Mouse (Mus musculus): Measurements from ENCODE around the gene Zfp639. TPM values are rescaled to one million over a fixed set of nuclear protein-coding genes. Genes with fewer than 3 reads are reported as not detected.

Gene Zfp639
- polyA plus RNA-seq, 1 experiment from 2014 or later, result 44.9 TPM

- no peak for ATAC-seq (ENCODE audit: low read depth)
- Histone ChIP-seq H3K36me3 (ENCODE audit: control insufficient read depth, insufficient read depth, low read length) (no peaks in the 10 kb centered on the region), H3K9me3 (ENCODE audit: control insufficient read depth, low read length) (no peaks in the 10 kb centered on the region), H3K4me3 (ENCODE audit: low read depth, low read length) (no peak overlapping the region), H3K27me3 (ENCODE audit: control insufficient read depth, insufficient read depth, low read length) (no peaks in the 10 kb centered on the region), H3K4me2 (ENCODE audit: low read depth, low read length) (no peak overlapping the region), H3K27ac (ENCODE audit: low read depth, low read length) (no peak overlapping the region), H3K4me1 (ENCODE audit: control insufficient read depth, insufficient read depth, low read length) (no peaks in the 10 kb centered on the region), H3K9ac (replicated peaks; ENCODE audit: low read depth, low read length) (no peak overlapping the region)
- 90% methylated on average over 1 of the region's 1 CpGs for WGBS
These were observed 13.4 kb upstream of the Zfp639 start for GRCm38 (mm10) chr3:32496711-32497070.

DNA sequence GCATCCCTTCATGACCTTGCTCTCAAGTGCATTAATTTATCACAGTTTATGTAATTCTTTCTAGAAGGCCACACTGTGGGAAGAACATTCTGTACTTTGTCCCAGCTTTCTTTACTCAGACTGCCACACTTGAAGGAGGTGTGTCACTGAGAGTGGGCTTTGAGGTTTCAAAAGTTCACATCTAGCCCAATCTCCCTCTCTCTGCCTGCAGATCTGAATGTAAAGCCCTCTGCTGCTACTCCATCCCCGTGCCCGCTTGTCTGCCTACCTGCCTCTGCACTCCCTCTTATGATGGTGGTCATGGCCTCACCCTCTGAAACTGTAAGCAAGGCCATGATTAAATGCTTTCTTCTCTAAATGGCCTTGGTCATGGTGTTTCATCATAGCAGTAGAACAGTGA, 9.7 kb upstream of the Zfp639 start:
- no peak for ATAC-seq (ENCODE audit: low read depth)
- Histone ChIP-seq H3K4me2 (ENCODE audit: low read depth, low read length) (no peak overlapping the region), H3K4me1 (ENCODE audit: control insufficient read depth, insufficient read depth, low read length) (no peaks in the 10 kb centered on the region), H3K9ac (replicated peaks; ENCODE audit: low read depth, low read length) (no peak overlapping the region), H3K27me3 (ENCODE audit: control insufficient read depth, insufficient read depth, low read length) (no peaks in the 10 kb centered on the region), H3K9me3 (ENCODE audit: control insufficient read depth, low read length) (no peaks in the 10 kb centered on the region), H3K27ac (ENCODE audit: low read depth, low read length) (no peak overlapping the region), H3K36me3 (ENCODE audit: control insufficient read depth, insufficient read depth, low read length) (no peaks in the 10 kb centered on the region), H3K4me3 (ENCODE audit: low read depth, low read length) (no peak overlapping the region)
- 91% methylated on average over 2 of the region's 2 CpGs for WGBS

DNA sequence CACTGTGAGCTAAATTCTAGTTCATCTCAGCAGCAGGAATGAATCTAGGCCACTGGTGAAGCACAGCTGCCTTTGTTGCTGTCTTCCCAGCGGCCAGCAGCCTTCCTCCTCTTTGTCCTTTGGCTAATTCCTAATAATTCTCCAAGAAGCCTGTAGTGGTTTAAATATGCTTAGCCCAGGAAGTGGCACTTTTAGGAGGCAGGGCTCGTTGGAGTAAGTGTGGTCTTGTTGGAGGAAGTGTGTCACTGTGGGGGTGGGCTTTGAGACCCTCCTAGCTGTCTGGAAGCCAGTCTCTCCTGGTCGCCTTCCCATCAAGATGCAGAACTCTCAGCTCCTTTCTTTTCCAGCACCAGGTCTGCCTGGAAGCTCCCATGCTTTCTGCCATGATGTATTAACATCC, 4.2 kb upstream of the Zfp639 start:
- no peaks in the 10 kb centered on the region for H3K27me3 ChIP-seq (ENCODE audit: control insufficient read depth, insufficient read depth, low read length)
- no peak overlapping the region for H3K4me3 ChIP-seq (ENCODE audit: low read depth, low read length)
- WGBS, result 81% methylated on average over 3 of the region's 3 CpGs
- no peak for ATAC-seq (ENCODE audit: low read depth)
- no peak overlapping the region for H3K4me2 ChIP-seq (ENCODE audit: low read depth, low read length)
- no peaks in the 10 kb centered on the region for H3K9me3 ChIP-seq (ENCODE audit: control insufficient read depth, low read length)
- no peaks in the 10 kb centered on the region for H3K4me1 ChIP-seq (ENCODE audit: control insufficient read depth, insufficient read depth, low read length)
- H3K9ac ChIP-seq (replicated peaks; ENCODE audit: low read depth, low read length), result no peak overlapping the region
- H3K36me3 ChIP-seq (ENCODE audit: control insufficient read depth, insufficient read depth, low read length), result no peaks in the 10 kb centered on the region
- no peak overlapping the region for H3K27ac ChIP-seq (ENCODE audit: low read depth, low read length)

GRCm38 (mm10) chr3:32506366-32507225, 3.5 kb upstream of the Zfp639 start:
- Histone ChIP-seq H3K4me1 (ENCODE audit: control insufficient read depth, insufficient read depth, low read length) (peaks cover 5% of the 10 kb centered on the region; the same call in 1 of the 2 replicates), H3K4me3 (ENCODE audit: low read depth, low read length) (no peak overlapping the region), H3K27me3 (ENCODE audit: control insufficient read depth, insufficient read depth, low read length) (no peaks in the 10 kb centered on the region), H3K9ac (replicated peaks; ENCODE audit: low read depth, low read length) (no peak overlapping the region), H3K4me2 (ENCODE audit: low read depth, low read length) (no peak overlapping the region), H3K27ac (ENCODE audit: low read depth, low read length) (no peak overlapping the region), H3K36me3 (ENCODE audit: control insufficient read depth, insufficient read depth, low read length) (no peaks in the 10 kb centered on the region), H3K9me3 (ENCODE audit: control insufficient read depth, low read length) (no peaks in the 10 kb centered on the region)
- WGBS, result 69% methylated on average over 11 of the region's 11 CpGs
- no peak for ATAC-seq (ENCODE audit: low read depth)

GRCm38 (mm10) chr3:32508666-32509324, 1.3 kb upstream of the Zfp639 start:
- Histone ChIP-seq H3K9ac (replicated peaks; ENCODE audit: low read depth, low read length) (no peak overlapping the region), H3K4me1 (ENCODE audit: control insufficient read depth, insufficient read depth, low read length) (peaks cover 17% of the 10 kb centered on the region), H3K4me2 (ENCODE audit: low read depth, low read length) (peak overlapping the region; percentile 37; the same call in 1 of the 2 replicates), H3K4me3 (ENCODE audit: low read depth, low read length) (no peak overlapping the region), H3K27ac (ENCODE audit: low read depth, low read length) (no peak overlapping the region), H3K36me3 (ENCODE audit: control insufficient read depth, insufficient read depth, low read length) (no peaks in the 10 kb centered on the region), H3K27me3 (ENCODE audit: control insufficient read depth, insufficient read depth, low read length) (no peaks in the 10 kb centered on the region), H3K9me3 (ENCODE audit: control insufficient read depth, low read length) (no peaks in the 10 kb centered on the region)
- WGBS, result 3% methylated on average over 17 of the region's 17 CpGs
- no peak for ATAC-seq (ENCODE audit: low read depth)

GRCm38 (mm10) chr3:32510375-32511190, 524 bp downstream of the Zfp639 start:
- Histone ChIP-seq H3K27ac (ENCODE audit: low read depth, low read length) (peak overlapping the region; percentile 62), H3K4me1 (ENCODE audit: control insufficient read depth, insufficient read depth, low read length) (peaks cover 17% of the 10 kb centered on the region), H3K36me3 (ENCODE audit: control insufficient read depth, insufficient read depth, low read length) (no peaks in the 10 kb centered on the region; the same call in 1 of the 2 replicates), H3K9me3 (ENCODE audit: control insufficient read depth, low read length) (no peaks in the 10 kb centered on the region), H3K4me3 (ENCODE audit: low read depth, low read length) (peak overlapping the region; percentile 88), H3K9ac (replicated peaks; ENCODE audit: low read depth, low read length) (peak overlapping the region; percentile 95), H3K4me2 (ENCODE audit: low read depth, low read length) (peak overlapping the region; percentile 87), H3K27me3 (ENCODE audit: control insufficient read depth, insufficient read depth, low read length) (no peaks in the 10 kb centered on the region)
- ATAC-seq (ENCODE audit: low read depth), result peak; percentile 92
- under 1% methylated on average over 59 of the region's 69 CpGs for WGBS

GRCm38 (mm10) chr3:32511191-32511550, 1.1 kb downstream of the Zfp639 start:
- Histone ChIP-seq H3K27ac (ENCODE audit: low read depth, low read length) (peak overlapping the region; percentile 62), H3K4me2 (ENCODE audit: low read depth, low read length) (peak overlapping the region; percentile 87), H3K9me3 (ENCODE audit: control insufficient read depth, low read length) (no peaks in the 10 kb centered on the region), H3K9ac (replicated peaks; ENCODE audit: low read depth, low read length) (peak overlapping the region; percentile 95), H3K36me3 (ENCODE audit: control insufficient read depth, insufficient read depth, low read length) (no peaks in the 10 kb centered on the region; the same call in 1 of the 2 replicates), H3K27me3 (ENCODE audit: control insufficient read depth, insufficient read depth, low read length) (no peaks in the 10 kb centered on the region), H3K4me3 (ENCODE audit: low read depth, low read length) (peak overlapping the region; percentile 88), H3K4me1 (ENCODE audit: control insufficient read depth, insufficient read depth, low read length) (peaks cover 17% of the 10 kb centered on the region)
- WGBS, result 6% methylated on average over 13 of the region's 13 CpGs
- no peak for ATAC-seq (ENCODE audit: low read depth)

GRCm38 (mm10) chr3:32512686-32513284, 2.7 kb downstream of the Zfp639 start:
- Histone ChIP-seq H3K27ac (ENCODE audit: low read depth, low read length) (no peak overlapping the region), H3K9ac (replicated peaks; ENCODE audit: low read depth, low read length) (no peak overlapping the region), H3K36me3 (ENCODE audit: control insufficient read depth, insufficient read depth, low read length) (peaks cover 11% of the 10 kb centered on the region), H3K27me3 (ENCODE audit: control insufficient read depth, insufficient read depth, low read length) (no peaks in the 10 kb centered on the region), H3K4me1 (ENCODE audit: control insufficient read depth, insufficient read depth, low read length) (peaks cover 17% of the 10 kb centered on the region), H3K4me3 (ENCODE audit: low read depth, low read length) (no peak overlapping the region), H3K9me3 (ENCODE audit: control insufficient read depth, low read length) (no peaks in the 10 kb centered on the region), H3K4me2 (ENCODE audit: low read depth, low read length) (no peak overlapping the region)
- WGBS, result 90% methylated on average over 7 of the region's 7 CpGs
- ATAC-seq (ENCODE audit: low read depth), result no peak
